Mouse (Mus musculus): Measurements from ENCODE around the gene Prdm16.

- no peak for TF ChIP-seq POLR2A (IDR thresholded peaks at IDR 0.05; ENCODE audit: borderline replicate concordance, insufficient read depth, low read length)
- no peak for TF ChIP-seq CTCF (IDR thresholded peaks at IDR 0.05; ENCODE audit: borderline replicate concordance, insufficient read depth, low read depth, low read length)
Observed at GRCm38 (mm10) chr4:154519470-154520037, 117.1 kb downstream of the Prdm16 start.

Measured in cerebellum, adult 2 months (tissue).